Comparison of ENCODE assay signal across 33 mouse cellular contexts in the genomic region with DNA sequence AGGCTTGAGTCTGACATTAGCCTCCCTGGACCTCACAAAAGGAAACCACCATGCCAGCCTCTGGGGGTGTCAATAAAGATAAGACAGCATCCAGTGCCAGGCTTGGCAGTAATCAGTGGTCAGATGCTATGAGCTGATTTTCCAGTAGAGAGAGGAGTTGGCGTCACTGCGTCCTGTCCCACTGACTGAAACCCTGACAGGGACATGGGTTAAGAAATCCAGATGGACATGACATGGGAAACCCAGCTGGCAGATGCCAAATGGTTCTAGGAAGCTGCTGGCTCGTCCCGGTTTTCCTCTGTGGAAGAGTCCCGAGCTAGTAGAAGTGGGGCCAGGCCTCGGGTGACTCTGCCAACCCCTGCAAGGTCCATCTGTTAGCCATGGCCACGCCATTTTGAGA. TPM values are rescaled to one million over a fixed set of nuclear protein-coding genes. Genes with fewer than 3 reads are reported as not detected.
DNase-seq lines count a peak whose midpoint lies in the region; ATAC-seq and TF ChIP-seq lines count a peak whose summit lies in the region.
"Had no signal": no experiment of that assay in that cellular context is flagged by ENCODE, and none has a peak within 500 bp of the region (broad histone marks: within the 10 kb centered on the region; RNA-seq: fewer than 3 reads in every experiment).

No protein-coding gene starts in this region.

- peak; percentile 38 for ATAC-seq in megakaryocyte progenitor cell, adult 5-6 weeks (replicated peaks; ENCODE audit: poor library complexity)
- ATAC-seq: activated CD4-positive, CD25-positive, alpha-beta regulatory T cell, adult 4 months; forebrain, embryonic 14.5 days; forebrain, postnatal 0 days had no signal

- dilution Hi-C loops in CH12.LX (cut with MboI; ENCODE audit: extremely low pct_ligation_motif_present, extremely low pct_unique_long_range_greater_than_20kb, low sequenced_read_pairs): no loop called here

- TF ChIP-seq EP300 in CH12.LX (IDR thresholded peaks at IDR 0.05; ENCODE audit: low read length): no peak

- no peaks in the 10 kb centered on the region for H3K9me3 ChIP-seq in CH12.LX (replicated peaks; ENCODE audit: low read length)
- H3K9me3 ChIP-seq in embryonic facial prominence, embryonic 10.5 days: no peaks in the 10 kb centered on the region
- H3K9me3 ChIP-seq: embryonic facial prominence, embryonic 12.5 days; embryonic facial prominence, embryonic 15.5 days; G1E; heart, embryonic 10.5 days; heart, embryonic 13.5 days; hindbrain, embryonic 12.5 days; hindbrain, embryonic 15.5 days had no signal

- H3K9ac ChIP-seq in CH12.LX (ENCODE audit: insufficient read depth, low read depth): no peak overlapping the region
- H3K9ac ChIP-seq: embryonic facial prominence, embryonic 12.5 days; embryonic facial prominence, embryonic 15.5 days; forebrain, postnatal 0 days; heart, embryonic 13.5 days; hindbrain, embryonic 12.5 days; hindbrain, embryonic 15.5 days had no signal

- H3K4me2 ChIP-seq in CH12.LX (ENCODE audit: insufficient read depth, low read depth, poor library complexity, severe bottlenecking): no peak overlapping the region
- H3K4me2 ChIP-seq: embryonic facial prominence, embryonic 12.5 days; embryonic facial prominence, embryonic 15.5 days; heart, embryonic 13.5 days; hindbrain, embryonic 12.5 days; hindbrain, embryonic 15.5 days had no signal

- peak overlapping the region; percentile 86; the same call in 1 of the 2 replicates for H3K27ac ChIP-seq in CH12.LX (ENCODE audit: insufficient read depth, low read depth)
- H3K27ac ChIP-seq in embryonic facial prominence, embryonic 10.5 days (replicated peaks): no peak overlapping the region
- H3K27ac ChIP-seq: embryonic facial prominence, embryonic 12.5 days; embryonic facial prominence, embryonic 15.5 days; heart, adult 2 months; heart, embryonic 13.5 days; hindbrain, embryonic 12.5 days; hindbrain, embryonic 15.5 days had no signal

- in situ Hi-C loops in CH12.LX (cut with MboI; ENCODE audit: low pct_ligation_motif_present, low pct_unique_long_range_greater_than_20kb, low sequenced_read_pairs): no loop called here

- no peak for TF ChIP-seq RAD21 in CH12.LX (IDR thresholded peaks at IDR 0.05; ENCODE audit: low read depth, low read length)

- no peak for TF ChIP-seq CTCF in CH12.LX (conservative IDR thresholded peaks at IDR 0.05 in 1 of 2, IDR thresholded peaks at IDR 0.05 in 1 of 2; ENCODE audit: low read depth in 2 of 2, low read length in 2 of 2)

- DNase-seq in heart, adult 11 months: peak; percentile 82
- DNase-seq in heart, postnatal 10 days: no peak
- DNase-seq in CH12.LX (ENCODE audit: extremely low read depth) (no peak), adipocyte (ENCODE audit: low spot score) (peak; percentile 60)
- no peak for DNase-seq in ovary, postnatal 14 days (ENCODE audit: low spot score)
- DNase-seq in Muller cell, postnatal 12 days (ENCODE audit: inconsistent ontology term): no peak
- DNase-seq in embryonic facial prominence, embryonic 10.5 days (ENCODE audit: low spot score): no peak
- DNase-seq: adrenal gland, postnatal 10 days; adrenal gland, postnatal 36 days; cerebellum, adult 8-10 months; cerebellum, postnatal 25 days; forebrain, postnatal 0 days; gastrocnemius, postnatal 25 days; heart, adult 2 months; kidney, adult 11 months had no signal

- H3K4me3 ChIP-seq in CH12.LX (replicated peaks in 1 of 3; ENCODE audit: low read depth in 2 of 3, low read length in 2 of 3, poor library complexity in 1 of 3): no peak overlapping the region
- H3K4me3 ChIP-seq in embryonic facial prominence, embryonic 10.5 days: no peak overlapping the region
- H3K4me3 ChIP-seq: embryonic facial prominence, embryonic 12.5 days; embryonic facial prominence, embryonic 15.5 days; heart, adult 2 months; heart, embryonic 10.5 days; heart, embryonic 13.5 days; hindbrain, embryonic 12.5 days; hindbrain, embryonic 15.5 days had no signal

- H3K36me3 ChIP-seq in CH12.LX (replicated peaks in 1 of 2; ENCODE audit: control insufficient read depth in 1 of 2, insufficient read depth in 1 of 2, low read length in 1 of 2): peaks cover 0 to 17% of the 10 kb centered on the region in 2 experiments
- no peaks in the 10 kb centered on the region for H3K36me3 ChIP-seq in embryonic facial prominence, embryonic 10.5 days (replicated peaks)
- H3K36me3 ChIP-seq: embryonic facial prominence, embryonic 12.5 days; embryonic facial prominence, embryonic 15.5 days; G1E; heart, embryonic 10.5 days; heart, embryonic 13.5 days; hindbrain, embryonic 12.5 days; hindbrain, embryonic 15.5 days had no signal

- no peaks in the 10 kb centered on the region for H3K27me3 ChIP-seq in CH12.LX (replicated peaks)
- H3K27me3 ChIP-seq in embryonic facial prominence, embryonic 10.5 days (replicated peaks; ENCODE audit: low read depth, poor library complexity, severe bottlenecking): peaks cover 47% of the 10 kb centered on the region

- H3K79me2 ChIP-seq in CH12.LX (replicated peaks; ENCODE audit: control insufficient read depth, extremely low read depth, insufficient read depth, poor library complexity, severe bottlenecking): no peaks in the 10 kb centered on the region

- WGBS in embryonic facial prominence, embryonic 10.5 days: 91% methylated on average over 7 of the region's 7 CpGs

- TF ChIP-seq POLR2A in CH12.LX (IDR thresholded peaks at IDR 0.05; ENCODE audit: low read depth, low read length): no peak

- intact Hi-C loops in heart, postnatal 10 days (cut with DNase I): no loop called here

- H3K4me1 ChIP-seq in CH12.LX (ENCODE audit: control insufficient read depth in 1 of 2, insufficient read depth in 2 of 2): peaks cover 46 to 89% of the 10 kb centered on the region in 2 experiments
- peaks cover 28% of the 10 kb centered on the region for H3K4me1 ChIP-seq in embryonic facial prominence, embryonic 10.5 days

TF ChIP-seq in CH12.LX, 34 proteins besides CTCF, POLR2A, EP300 and RAD21:
- TF ChIP-seq MAFK (IDR thresholded peaks at IDR 0.05; ENCODE audit: insufficient replicate concordance, low read length): no peak
- TF ChIP-seq POLR2AphosphoS2 (IDR thresholded peaks at IDR 0.05; ENCODE audit: low read depth, low read length): no peak
- no peak for TF ChIP-seq E2F4 (IDR thresholded peaks at IDR 0.05; ENCODE audit: insufficient replicate concordance, low read depth, low read length)
- no peak for TF ChIP-seq NRF1 (IDR thresholded peaks at IDR 0.05; ENCODE audit: low read depth, low read length)
- no peak for TF ChIP-seq MEF2A (IDR thresholded peaks at IDR 0.05; ENCODE audit: borderline replicate concordance, low read depth, low read length)
- no peak for TF ChIP-seq RCOR1 (conservative IDR thresholded peaks at IDR 0.05; ENCODE audit: low read depth, low read length)
- no peak for TF ChIP-seq ZMIZ1 (IDR thresholded peaks at IDR 0.05; ENCODE audit: low read depth, low read length)
- no peak for TF ChIP-seq MAZ (IDR thresholded peaks at IDR 0.05; ENCODE audit: low read depth, low read length)
- TF ChIP-seq NELFE (IDR thresholded peaks at IDR 0.05; ENCODE audit: low read depth, low read length): no peak
- TF ChIP-seq MYC (IDR thresholded peaks at IDR 0.05; ENCODE audit: low read depth, low read length): no peak
- TF ChIP-seq MAX (IDR thresholded peaks at IDR 0.05; ENCODE audit: low read length): no peak
- TF ChIP-seq ELF1 (IDR thresholded peaks at IDR 0.05; ENCODE audit: low read depth, low read length): no peak
- no peak for TF ChIP-seq ZC3H11A (IDR thresholded peaks at IDR 0.05; ENCODE audit: low read depth, low read length)
- no peak for TF ChIP-seq USF1 (IDR thresholded peaks at IDR 0.05; ENCODE audit: low read depth, low read length)
- no peak for TF ChIP-seq GABPA (IDR thresholded peaks at IDR 0.05; ENCODE audit: insufficient replicate concordance, low read depth, low read length)
- TF ChIP-seq BHLHE40 (IDR thresholded peaks at IDR 0.05; ENCODE audit: low read depth, low read length): no peak
- no peak for TF ChIP-seq PAX5 (IDR thresholded peaks at IDR 0.05; ENCODE audit: low read length)

RNA-seq across cellular contexts. Expression of a gene that starts 0.9 kb away (rescaled TPM):
- not detected for total RNA-seq in heart, postnatal 10 days (2021)
- total RNA-seq in CH12.LX (2012; rRNA removed): 1.8 and 2.8 TPM in 2 replicates
- total RNA-seq in CH12.LX (2014; rRNA removed): 3.4 and 4.8 TPM in 2 replicates
- polyA plus RNA-seq in CH12.LX (2012; ENCODE audit: insufficient read length, low read depth): 2.8 and 3.6 TPM in 2 replicates
- not detected in 2 replicates for total RNA-seq in megakaryocyte progenitor cell, adult 5-6 weeks (2015)
- total RNA-seq in megakaryocyte progenitor cell, adult 5-6 weeks (2017): not detected in 2 replicates
- polyA plus RNA-seq in embryonic facial prominence, embryonic 10.5 days (2016; fragmentation: Nextera tagmentation; extraction: Ambion mirVana): not detected in 2 replicates
- total RNA-seq: adrenal gland, adult 18-20 months; adrenal gland, postnatal 10 days; adrenal gland, postnatal 36 days; forebrain, postnatal 0 days; gastrocnemius, adult 8-10 months; gastrocnemius, postnatal 25 days; heart, adult 2 months; heart, postnatal 25 days; hematopoietic stem cell, adult 5-6 weeks had no signal
- polyA plus RNA-seq: activated CD4-positive, CD25-positive, alpha-beta regulatory T cell, adult 4 months; cortical plate, adult 2 months; embryonic facial prominence, embryonic 12.5 days; embryonic facial prominence, embryonic 15.5 days; forebrain, embryonic 11.5 days; forebrain, embryonic 14.5 days; forebrain, postnatal 0 days; G1E; heart, adult 2 months; heart, embryonic 10.5 days; heart, embryonic 13.5 days; hindbrain, embryonic 12.5 days; hindbrain, embryonic 15.5 days; intestine, embryonic 14.5 days had no signal

RNA-seq across cellular contexts. Expression of a gene that starts 15.2 kb away (rescaled TPM):
- not detected for total RNA-seq in heart, postnatal 10 days (2021)
- total RNA-seq in CH12.LX (2012; rRNA removed): 26.3 and 35.6 TPM in 2 replicates
- total RNA-seq in CH12.LX (2014; rRNA removed): 75.5 and 83.1 TPM in 2 replicates
- polyA plus RNA-seq in CH12.LX (2012; ENCODE audit: insufficient read length, low read depth): 19.5 and 24.5 TPM in 2 replicates
- total RNA-seq in megakaryocyte progenitor cell, adult 5-6 weeks (2015): not detected in 2 replicates
- not detected in 2 replicates for total RNA-seq in megakaryocyte progenitor cell, adult 5-6 weeks (2017)
- 0.61 and 0.72 TPM in 2 replicates for polyA plus RNA-seq in embryonic facial prominence, embryonic 10.5 days (2016; fragmentation: Nextera tagmentation; extraction: Ambion mirVana)
- total RNA-seq: adrenal gland, adult 18-20 months; adrenal gland, postnatal 10 days; adrenal gland, postnatal 36 days; forebrain, postnatal 0 days; gastrocnemius, adult 8-10 months; gastrocnemius, postnatal 25 days; heart, adult 2 months; heart, postnatal 25 days had no signal
- polyA plus RNA-seq: cortical plate, adult 2 months; gonadal fat pad, adult 2 months had no signal

Comparison
In these comparisons a context has a peak if more than half of its experiments do, and no peak if none do; other contexts are left out.
1. DNase-seq: peak in heart, adult 11 months (single experiment) and adipocyte (single experiment); none in heart, postnatal 10 days (0 of 2), CH12.LX (single experiment), ovary, postnatal 14 days (single experiment), Muller cell, postnatal 12 days (single experiment) and embryonic facial prominence, embryonic 10.5 days (single experiment).
2. RNA of a gene that starts 15.2 kb away (total RNA-seq): 26.3 to 83.1 TPM in CH12.LX; not detected in megakaryocyte progenitor cell, adult 5-6 weeks and not detected in heart, postnatal 10 days; every median in the first group is over 10 times any median in the second.